Mouse (Mus musculus) adrenal gland (tissue): Measurements from ENCODE around the gene 4930556J24Rik.
"Not testable (repeated sequence)": the region's sequence is repeated elsewhere in the genome, so short reads cannot be mapped to it uniquely, and the experiment has no call there.

ENCODE experiments used
- intact Hi-C: fragments of 180-260 bp; cut with DNase I; formaldehyde crosslinking; loops from one replicate; pipeline ENCODE4 v1.15.1; 2025

The 4930556J24Rik gene

GRCm38 (mm10) chr11:3974311-3974710 is 2.3 kb downstream of the 4930556J24Rik start:
- intact Hi-C loops = no loop called here

GRCm38 (mm10) chr11:3973081-3973480 is 3.5 kb downstream of the 4930556J24Rik start:
- intact Hi-C loops = no loop called here

- intact Hi-C loops = no loop called here
Observed at GRCm38 (mm10) chr11:3970361-3970760, 6.2 kb downstream of the 4930556J24Rik start.

DNA sequence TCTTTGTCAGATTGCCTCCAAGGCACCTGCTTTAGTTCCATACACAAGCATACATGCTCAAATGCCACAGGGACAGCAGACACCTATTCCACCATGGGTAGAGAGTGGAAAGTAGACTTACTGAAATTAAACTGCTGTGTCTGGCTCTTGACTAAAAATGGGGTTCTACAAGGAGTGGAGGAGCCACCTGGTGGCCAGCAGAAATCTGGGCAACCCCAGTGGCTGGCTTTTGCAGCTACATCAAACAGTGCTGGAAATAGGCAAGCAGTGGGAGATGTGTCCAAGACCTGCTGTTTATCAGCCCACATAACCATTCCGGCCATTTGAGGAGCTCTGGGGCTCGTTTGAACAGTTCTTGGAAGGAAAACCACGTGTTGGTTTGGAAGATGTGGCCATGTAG is 6.7 kb downstream of the 4930556J24Rik start:
- intact Hi-C loops = no loop called here

- intact Hi-C loops = no loop called here
Observed at GRCm38 (mm10) chr11:3964416-3965172, 12.0 kb downstream of the 4930556J24Rik start.

DNA sequence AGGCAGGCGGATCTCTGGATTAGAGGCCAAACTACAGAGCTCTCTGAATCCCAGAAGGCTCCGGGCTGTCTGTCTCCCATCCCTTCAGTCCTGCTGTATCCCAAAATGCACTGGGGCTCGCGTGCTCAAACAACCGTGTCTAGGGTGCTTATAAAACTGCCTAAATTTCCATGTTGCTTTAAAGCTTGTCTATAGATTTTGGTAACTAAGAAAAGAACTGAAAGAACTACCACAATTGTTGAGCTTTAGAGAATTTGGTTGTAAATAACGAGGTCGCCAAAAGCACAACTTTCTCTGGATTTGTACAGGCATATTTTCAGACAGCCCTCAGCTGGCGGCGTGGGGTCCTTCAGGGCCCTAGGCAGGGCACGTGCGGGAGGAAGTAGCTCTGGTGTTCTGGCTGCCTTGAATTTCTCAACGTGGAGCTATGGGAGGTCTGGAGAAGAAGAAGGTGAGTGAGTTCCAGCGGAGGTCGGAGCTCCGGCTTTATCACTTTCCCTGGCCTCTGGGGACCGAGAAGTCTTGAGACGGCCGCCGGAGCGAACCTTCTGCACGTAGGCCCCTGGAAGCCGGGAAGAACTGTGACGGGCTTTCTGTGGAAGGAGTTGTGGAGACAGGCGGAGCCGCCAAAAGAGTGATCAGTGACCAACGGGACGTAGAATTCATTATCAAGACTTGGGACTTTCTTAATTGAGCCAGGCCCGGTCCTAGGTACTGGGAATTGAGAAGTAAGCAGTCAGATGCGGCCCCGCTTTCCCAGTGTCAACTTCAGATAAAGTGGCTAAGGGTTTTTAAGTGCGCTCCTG is 12.8 kb downstream of the 4930556J24Rik start, which contains the start of gene Pes1:
Pes1 (plus strand) TSS at position 366 of the 806 bp plus-strand sequence.
- intact Hi-C loops = no loop called here

DNA sequence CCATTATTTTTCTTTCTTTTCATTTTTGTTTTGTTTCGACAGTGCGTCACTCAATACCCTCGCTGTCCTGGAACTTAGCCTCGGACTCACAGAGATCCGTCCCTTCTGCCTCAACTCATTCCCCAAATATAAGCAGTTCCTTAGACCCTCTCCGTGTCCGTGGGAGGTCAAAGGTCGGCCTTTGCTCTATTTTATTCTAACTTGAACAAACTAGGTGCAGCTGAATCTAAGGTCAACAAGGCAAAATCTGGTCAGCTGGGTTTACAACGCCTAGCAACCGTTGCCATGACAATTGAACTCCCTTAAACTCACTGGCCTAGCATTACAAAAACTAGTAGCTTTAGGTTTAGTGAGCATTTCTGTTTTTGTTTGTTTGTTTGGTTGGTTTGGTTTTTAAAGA is 13.4 kb downstream of the 4930556J24Rik start:
- intact Hi-C loops = no loop called here

DNA sequence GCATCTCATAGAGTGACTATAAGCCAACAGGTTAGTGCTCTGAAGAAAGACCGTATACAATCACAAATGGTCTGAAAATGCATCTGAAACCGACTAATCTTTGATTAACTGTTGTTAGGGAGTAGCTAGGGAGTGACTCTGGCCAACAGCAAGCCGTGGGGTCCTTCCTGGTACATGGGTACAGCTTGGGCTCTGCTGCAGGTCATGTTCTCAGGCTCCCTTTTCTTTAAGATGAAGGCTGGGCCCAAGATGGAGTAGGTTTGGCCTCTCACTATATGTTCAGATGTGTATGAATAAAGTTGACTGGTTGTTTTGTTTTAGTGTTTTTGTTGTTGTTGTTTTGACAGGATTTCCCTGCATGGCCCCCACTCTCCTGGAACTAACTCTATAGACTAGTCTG is 14.8 kb downstream of the 4930556J24Rik start:
- intact Hi-C loops = no loop called here

GRCm38 (mm10) chr11:3960901-3961300 is 15.7 kb downstream of the 4930556J24Rik start:
- intact Hi-C loops = no loop called here

- intact Hi-C loops = not testable (repeated sequence)
Observed at GRCm38 (mm10) chr11:3955371-3955770, 21.2 kb downstream of the 4930556J24Rik start.

- intact Hi-C loops = not testable (repeated sequence)
Observed at GRCm38 (mm10) chr11:3954876-3955275, 21.7 kb downstream of the 4930556J24Rik start.

DNA sequence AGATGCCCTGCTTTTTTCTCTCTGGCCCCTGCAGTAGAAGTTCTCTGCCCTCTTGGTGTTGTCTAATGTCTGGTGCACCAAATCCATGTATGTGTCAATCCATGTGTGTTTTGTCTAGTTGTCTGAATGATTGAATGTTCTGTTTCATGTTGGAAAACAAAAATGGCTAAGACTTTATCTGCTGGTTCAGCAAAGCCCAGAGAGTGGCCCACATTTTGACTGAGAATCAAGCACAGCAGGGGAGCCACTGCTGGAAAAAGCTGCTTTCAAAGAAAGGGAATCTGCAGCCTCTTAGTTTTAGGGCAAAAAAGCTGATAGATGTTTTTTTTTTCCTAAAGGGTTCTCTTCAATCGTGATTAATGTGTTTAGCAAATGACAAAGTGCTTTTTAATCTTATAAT is 30.2 kb downstream of the 4930556J24Rik start:
- intact Hi-C loops = no loop called here

- intact Hi-C loops = no loop called here
Observed at GRCm38 (mm10) chr11:3941371-3941770, 35.2 kb downstream of the 4930556J24Rik start.

GRCm38 (mm10) chr11:3937321-3937874 is 39.2 kb downstream of the 4930556J24Rik start:
- intact Hi-C loops = no loop called here

- intact Hi-C loops = no loop called here
Observed at GRCm38 (mm10) chr11:3936318-3936717, 40.3 kb downstream of the 4930556J24Rik start.

DNA sequence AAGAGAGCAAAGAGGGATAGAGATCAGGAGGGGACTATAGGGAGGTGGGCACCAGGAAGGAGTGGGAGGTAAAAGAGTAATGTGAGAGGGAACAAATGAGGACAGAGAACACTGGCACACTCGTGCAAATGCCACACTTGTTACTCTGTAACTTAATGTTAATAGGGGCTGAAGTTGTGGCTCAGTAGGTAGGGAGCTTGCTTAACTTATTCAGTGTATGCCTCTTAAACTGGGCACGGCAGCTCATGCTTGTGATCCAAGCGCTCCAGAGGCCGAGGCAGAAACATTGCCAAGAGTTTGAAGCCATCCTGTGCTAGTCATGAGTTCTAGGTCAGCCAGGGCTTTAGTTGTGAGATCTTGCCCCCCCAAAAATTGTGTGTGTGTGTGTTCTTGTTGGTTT is 41.4 kb downstream of the 4930556J24Rik start:
- intact Hi-C loops = no loop called here

DNA sequence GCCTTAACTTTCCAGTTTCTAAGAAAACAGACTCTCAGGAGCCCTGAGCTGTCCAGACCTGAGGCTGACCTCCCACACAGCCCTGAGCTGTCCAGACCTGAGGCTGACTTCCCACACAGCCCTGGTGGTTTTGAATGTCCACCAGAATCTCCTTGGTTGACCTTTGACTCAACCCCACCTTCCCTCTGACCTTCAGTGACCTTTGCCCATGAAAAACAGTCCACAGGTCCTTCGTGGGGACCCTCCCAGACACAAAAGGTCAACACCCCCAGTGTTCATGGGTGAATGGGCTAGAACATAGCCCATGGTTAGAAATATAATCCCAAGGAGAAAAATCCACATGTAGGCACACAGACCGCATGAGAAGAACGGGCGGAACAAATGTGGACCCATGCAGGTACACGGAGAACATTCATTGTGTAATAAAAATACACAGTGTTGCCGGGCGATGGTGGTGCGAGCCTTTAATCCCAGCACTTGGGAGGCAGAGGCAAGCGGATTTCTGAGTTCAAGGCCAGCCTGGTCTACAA is 42.8 kb downstream of the 4930556J24Rik start:
- intact Hi-C loops = no loop called here

- intact Hi-C loops = no loop called here
Observed at GRCm38 (mm10) chr11:3931511-3932211, 44.9 kb downstream of the 4930556J24Rik start, which contains the start of gene Tcn2. Tcn2 (minus strand) TSS chr11:3932159.

DNA sequence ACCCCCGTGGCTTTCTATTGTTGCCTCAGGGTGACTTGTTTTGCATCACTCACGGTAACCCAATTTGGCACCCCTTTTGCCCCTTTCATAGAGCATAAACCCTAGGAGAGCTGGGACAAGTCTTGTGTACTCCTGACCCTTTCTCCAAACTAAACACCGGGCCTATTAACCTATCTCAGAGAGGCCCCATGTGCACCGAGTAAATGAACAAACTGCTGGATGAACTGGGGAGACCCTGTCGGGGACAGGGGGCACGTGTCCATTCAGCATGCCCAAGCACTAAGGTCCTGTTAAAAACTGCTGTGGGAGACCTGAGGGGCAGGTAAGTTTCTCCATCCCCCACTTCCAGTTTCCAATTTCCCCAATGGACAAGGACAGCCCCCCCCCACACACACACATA is 45.6 kb downstream of the 4930556J24Rik start:
- intact Hi-C loops = no loop called here

DNA sequence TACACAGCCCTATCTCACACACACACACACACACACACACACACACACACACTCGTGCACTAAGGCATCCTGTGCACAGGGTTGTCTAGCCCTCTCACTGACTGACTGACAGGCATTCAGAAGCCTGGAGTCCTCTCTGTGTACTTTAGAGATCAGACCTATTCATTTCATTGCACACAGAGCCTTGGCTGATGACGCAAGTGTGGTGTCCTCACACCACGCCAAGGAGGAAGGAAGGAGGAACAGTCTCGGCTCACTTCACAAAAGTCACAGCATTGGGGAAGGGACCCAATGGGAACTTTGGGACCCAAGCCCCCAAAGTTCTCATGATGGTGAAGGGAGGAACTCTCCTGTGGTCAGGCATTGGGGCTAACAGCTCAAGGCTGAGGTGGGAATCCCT is 46.6 kb downstream of the 4930556J24Rik start:
- intact Hi-C loops = no loop called here

- intact Hi-C loops = no loop called here
Observed at GRCm38 (mm10) chr11:3925916-3926315, 50.7 kb downstream of the 4930556J24Rik start.
